Mouse (Mus musculus): ENCODE data around the gene Cpn1. TPM values are rescaled to one million over a fixed set of nuclear protein-coding genes. Genes with fewer than 3 reads are reported as not detected.
A peak's percentile ranks its signal among the peaks of the same experiment; 100 is the strongest.

The Cpn1 gene
- total and polyA plus RNA-seq, 2 experiments from 2014 or later: 0.57 to 0.74 TPM

- Histone ChIP-seq H3K4me1 (ENCODE audit: insufficient read depth) (no peaks in the 10 kb centered on the region), H3K36me3 (ENCODE audit: insufficient read depth) (no peaks in the 10 kb centered on the region), H3K27me3 (ENCODE audit: insufficient read depth, low read length) (no peaks in the 10 kb centered on the region), H3K27ac (ENCODE audit: low read depth, low read length) (no peak overlapping the region), H3K4me2 (ENCODE audit: low read depth) (no peak overlapping the region), H3K9me3 (ENCODE audit: low read length) (no peaks in the 10 kb centered on the region), H3K9ac (no peak overlapping the region), H3K4me3 (ENCODE audit: low read depth, low read length) (no peak overlapping the region)
- DNase-seq: no peak
- ATAC-seq: no peak
- TF ChIP-seq CTCF (IDR thresholded peaks at IDR 0.05; ENCODE audit: low read depth): no peak
- WGBS: 88% methylated on average over 9 of the region's 9 CpGs
Observed at GRCm38 (mm10) chr19:43914986-43915385, 71.4 kb downstream of the Cpn1 start.

- 87% methylated on average over 4 of the region's 4 CpGs for WGBS
- H3K9ac ChIP-seq: no peak overlapping the region
- no peaks in the 10 kb centered on the region for H3K36me3 ChIP-seq (ENCODE audit: insufficient read depth)
- no peak overlapping the region for H3K4me2 ChIP-seq (ENCODE audit: low read depth)
- H3K27me3 ChIP-seq (ENCODE audit: insufficient read depth, low read length): no peaks in the 10 kb centered on the region
- no peak for TF ChIP-seq CTCF (IDR thresholded peaks at IDR 0.05; ENCODE audit: low read depth)
- H3K9me3 ChIP-seq (ENCODE audit: low read length): no peaks in the 10 kb centered on the region
- H3K27ac ChIP-seq (ENCODE audit: low read depth, low read length): no peak overlapping the region
- ATAC-seq: no peak
- no peak overlapping the region for H3K4me3 ChIP-seq (ENCODE audit: low read depth, low read length)
- DNase-seq: no peak
- H3K4me1 ChIP-seq (ENCODE audit: insufficient read depth): no peaks in the 10 kb centered on the region
Observed at GRCm38 (mm10) chr19:43912775-43913486, 73.4 kb downstream of the Cpn1 start.

GRCm38 (mm10) chr19:43906492-43906891 is 79.9 kb downstream of the Cpn1 start:
- no peak for ATAC-seq
- H3K9ac ChIP-seq: no peak overlapping the region
- H3K36me3 ChIP-seq (ENCODE audit: insufficient read depth): peaks cover 4% of the 10 kb centered on the region; the same call in 1 of the 2 replicates
- H3K4me1 ChIP-seq (ENCODE audit: insufficient read depth): no peaks in the 10 kb centered on the region
- H3K9me3 ChIP-seq (ENCODE audit: low read length): no peaks in the 10 kb centered on the region
- H3K27me3 ChIP-seq (ENCODE audit: insufficient read depth, low read length): no peaks in the 10 kb centered on the region
- WGBS: 94% methylated on average over 7 of the region's 7 CpGs
- DNase-seq: no peak
- peak; percentile 25; the same call in 1 of the 2 replicates for TF ChIP-seq CTCF (IDR thresholded peaks at IDR 0.05; ENCODE audit: low read depth)
- no peak overlapping the region for H3K4me3 ChIP-seq (ENCODE audit: low read depth, low read length)
- no peak overlapping the region for H3K27ac ChIP-seq (ENCODE audit: low read depth, low read length)
- no peak overlapping the region for H3K4me2 ChIP-seq (ENCODE audit: low read depth)

Other genes with a start within 250 kb of the Cpn1 start
- 3.1 and 3.4 TPM in 2 replicates for gene Cutc, start 233.6 kb downstream of the Cpn1 start, total RNA-seq (2014; rRNA removed)
- 7.3 and 7.4 TPM in 2 replicates for gene Cutc, start 233.6 kb downstream of the Cpn1 start, polyA plus RNA-seq (2015; fragmentation: Nextera tagmentation; extraction: Ambion mirVana)
- 18.4 and 20.5 TPM in 2 replicates for gene Cox15, start 233.6 kb downstream of the Cpn1 start, total RNA-seq (2014; rRNA removed)
- gene Cox15, start 233.6 kb downstream of the Cpn1 start, polyA plus RNA-seq (2015; fragmentation: Nextera tagmentation; extraction: Ambion mirVana): 4.1 and 9.1 TPM in 2 replicates
- gene Abcc2, start 204.4 kb downstream of the Cpn1 start, total RNA-seq (2014; rRNA removed): 0.15 TPM in 1 of 2 replicates, not detected in the other
- gene Abcc2, start 204.4 kb downstream of the Cpn1 start, polyA plus RNA-seq (2015; fragmentation: Nextera tagmentation; extraction: Ambion mirVana): 0.02 and 0.03 TPM in 2 replicates
- 8.2 and 12.7 TPM in 2 replicates for gene Dnmbp, start 46.4 kb downstream of the Cpn1 start, total RNA-seq (2014; rRNA removed)
- 3.3 and 5.2 TPM in 2 replicates for gene Dnmbp, start 46.4 kb downstream of the Cpn1 start, polyA plus RNA-seq (2015; fragmentation: Nextera tagmentation; extraction: Ambion mirVana)
- gene Cyp2c23, start 42.7 kb upstream of the Cpn1 start, total RNA-seq (2014; rRNA removed): 0.31 TPM in 1 of 2 replicates, not detected in the other
- gene Cyp2c23, start 42.7 kb upstream of the Cpn1 start, polyA plus RNA-seq (2015; fragmentation: Nextera tagmentation; extraction: Ambion mirVana): not detected in 2 replicates
- gene Erlin1, start 83.2 kb upstream of the Cpn1 start, total RNA-seq (2014; rRNA removed): 8.9 and 11.1 TPM in 2 replicates
- 11.1 and 16.2 TPM in 2 replicates for gene Erlin1, start 83.2 kb upstream of the Cpn1 start, polyA plus RNA-seq (2015; fragmentation: Nextera tagmentation; extraction: Ambion mirVana)
- 58.9 and 72.8 TPM in 2 replicates for gene Chuk, start 120.9 kb upstream of the Cpn1 start, total RNA-seq (2014; rRNA removed)
- 16.1 and 25.2 TPM in 2 replicates for gene Chuk, start 120.9 kb upstream of the Cpn1 start, polyA plus RNA-seq (2015; fragmentation: Nextera tagmentation; extraction: Ambion mirVana)
- gene Cwf19l1, start 149.3 kb upstream of the Cpn1 start, total RNA-seq (2014; rRNA removed): 28.9 and 33.9 TPM in 2 replicates
- gene Cwf19l1, start 149.3 kb upstream of the Cpn1 start, polyA plus RNA-seq (2015; fragmentation: Nextera tagmentation; extraction: Ambion mirVana): 27.2 and 29.6 TPM in 2 replicates
- 65.5 and 74.3 TPM in 2 replicates for gene Bloc1s2, start 159.9 kb upstream of the Cpn1 start, total RNA-seq (2014; rRNA removed)
- gene Bloc1s2, start 159.9 kb upstream of the Cpn1 start, polyA plus RNA-seq (2015; fragmentation: Nextera tagmentation; extraction: Ambion mirVana): 205 and 223 TPM in 2 replicates
- 0.14 TPM in 1 of 2 replicates, not detected in the other for gene Pkd2l1, start 205.9 kb upstream of the Cpn1 start, total RNA-seq (2014; rRNA removed)
- 0.05 and 0.06 TPM in 2 replicates for gene Pkd2l1, start 205.9 kb upstream of the Cpn1 start, polyA plus RNA-seq (2015; fragmentation: Nextera tagmentation; extraction: Ambion mirVana)
- gene Scd3, start 216.7 kb upstream of the Cpn1 start, total RNA-seq (2014; rRNA removed): 3.1 and 4.0 TPM in 2 replicates
- 2.7 and 4.5 TPM in 2 replicates for gene Scd3, start 216.7 kb upstream of the Cpn1 start, polyA plus RNA-seq (2015; fragmentation: Nextera tagmentation; extraction: Ambion mirVana)

Measured in forebrain, postnatal 0 days (tissue).